In genomic region chr12:76533377-76534222, GRCm38 (mm10) we compare ENCODE assay signal across 8 mouse cellular contexts. TPM values are rescaled to one million over a fixed set of nuclear protein-coding genes. Genes with fewer than 3 reads are reported as not detected.
DNase-seq lines count a peak whose midpoint lies in the region; ATAC-seq and TF ChIP-seq lines count a peak whose summit lies in the region.

No protein-coding gene starts in this region.

- H3K9ac ChIP-seq in liver, embryonic 14.5 days (replicated peaks): peak overlapping the region; percentile 39

- WGBS in liver, embryonic 14.5 days (ENCODE audit: insufficient replicate concordance): under 1% methylated on average over 72 of the region's 74 CpGs

- no peak for DNase-seq in frontal cortex, postnatal 25 days (ENCODE audit: low spot score in 2 of 2)
- DNase-seq in heart, adult 18-20 months: peak; percentile 89 to 90
- peak; percentile 62 for DNase-seq in kidney, adult 11 months
- DNase-seq in liver, embryonic 14.5 days (ENCODE audit: low read depth in 3 of 3, low spot score in 3 of 3): no peak
- DNase-seq in natural killer cell, adult 2 months (ENCODE audit: low spot score in 2 of 2): peak; percentile 47 to 58

- TF ChIP-seq EP300 in liver, embryonic 14.5 days (IDR thresholded peaks at IDR 0.05; ENCODE audit: low read depth): no peak

- ATAC-seq in frontal cortex, adult (ENCODE audit: low TSS enrichment): peak; percentile 23
- peak; percentile 74 for ATAC-seq in liver, embryonic 14.5 days (ENCODE audit: insufficient read depth)

- H3K36me3 ChIP-seq in liver, embryonic 14.5 days (replicated peaks; ENCODE audit: control insufficient read depth, insufficient read depth, low read depth): no peaks in the 10 kb centered on the region
- no peaks in the 10 kb centered on the region for H3K36me3 ChIP-seq in testis, adult 2 months (ENCODE audit: control insufficient read depth, insufficient read depth, low read length)

- H3K4me1 ChIP-seq in cortical plate, adult 2 months (ENCODE audit: control insufficient read depth, insufficient read depth, low read length): no peaks in the 10 kb centered on the region
- H3K4me1 ChIP-seq in liver, embryonic 14.5 days (replicated peaks; ENCODE audit: control insufficient read depth in 2 of 2, insufficient read depth in 2 of 2, low read length in 1 of 2): peaks cover 2 to 12% of the 10 kb centered on the region in 2 experiments; a peak in 2 of 4 replicates
- H3K4me1 ChIP-seq in testis, adult 2 months (ENCODE audit: control insufficient read depth, insufficient read depth, low read length): peaks cover 4% of the 10 kb centered on the region

- no peak for TF ChIP-seq CTCF in cortical plate, adult 2 months (IDR thresholded peaks at IDR 0.05; ENCODE audit: extremely low read depth, insufficient read depth, low read length)
- no peak for TF ChIP-seq CTCF in liver, embryonic 14.5 days (IDR thresholded peaks at IDR 0.05; ENCODE audit: low read depth)
- TF ChIP-seq CTCF in testis, adult 2 months (IDR thresholded peaks at IDR 0.05; ENCODE audit: control insufficient read depth, insufficient read depth, insufficient replicate concordance, low read depth, low read length): no peak

- peak overlapping the region; percentile 25 for H3K4me3 ChIP-seq in cortical plate, adult 2 months (ENCODE audit: insufficient read depth, low read length)
- peak overlapping the region; percentile 54 to 59 for H3K4me3 ChIP-seq in liver, embryonic 14.5 days (ENCODE audit: insufficient read depth in 1 of 2, low read depth in 2 of 2, low read length in 2 of 2)
- H3K4me3 ChIP-seq in testis, adult 2 months (ENCODE audit: control insufficient read depth, low read depth, low read length): peak overlapping the region; percentile 83

- no peak for TF ChIP-seq POLR2A in cortical plate, adult 2 months (IDR thresholded peaks at IDR 0.05; ENCODE audit: extremely low read depth, insufficient read depth, low read length)
- 0 out of 2 replicates have a peak, but pooled peaks have one; percentile 25 for TF ChIP-seq POLR2A in testis, adult 2 months (IDR thresholded peaks at IDR 0.05; ENCODE audit: control insufficient read depth, low read depth, low read length)

- H3K9me3 ChIP-seq in liver, embryonic 14.5 days (ENCODE audit: control insufficient read depth, low read length): no peaks in the 10 kb centered on the region

- H3K27ac ChIP-seq in cortical plate, adult 2 months (ENCODE audit: insufficient read depth, low read length): peak overlapping the region; percentile 59
- no peak overlapping the region; the same call in 1 of the 2 replicates for H3K27ac ChIP-seq in liver, embryonic 14.5 days
- peak overlapping the region; percentile 55 for H3K27ac ChIP-seq in testis, adult 2 months (ENCODE audit: control insufficient read depth, insufficient read depth, low read depth, low read length)

- H3K4me2 ChIP-seq in liver, embryonic 14.5 days (ENCODE audit: low read depth): peak overlapping the region; percentile 46

- peaks cover 57% of the 10 kb centered on the region for H3K27me3 ChIP-seq in liver, embryonic 14.5 days (ENCODE audit: control insufficient read depth, insufficient read depth, low read length)
- no peaks in the 10 kb centered on the region for H3K27me3 ChIP-seq in testis, adult 2 months (ENCODE audit: control insufficient read depth, insufficient read depth, low read length)

RNA-seq across cellular contexts. Expression of gene Plekhg3, which starts 2.9 kb away (rescaled TPM):
- polyA plus RNA-seq in cortical plate, adult 2 months (2012; rRNA removed): 16.0 and 19.0 TPM in 2 replicates
- total RNA-seq in heart, adult 18-20 months (2021): 10 to 100 TPM; 10.6 to 11.4 TPM
- polyA plus RNA-seq in liver, embryonic 14.5 days (2012; rRNA removed): 4.1 and 5.0 TPM in 2 replicates
- polyA plus RNA-seq in liver, embryonic 14.5 days (2014; fragmentation: Nextera tagmentation; extraction: Ambion mirVana): 1.4 and 2.3 TPM in 2 replicates
- 2.2 and 2.7 TPM in 2 replicates for polyA plus RNA-seq in testis, adult 2 months (2012; rRNA removed)

Comparison
In these comparisons a context has a peak if more than half of its experiments do, and no peak if none do; other contexts are left out.
1. DNase-seq: peak in heart, adult 18-20 months (2 of 2), kidney, adult 11 months (single experiment) and natural killer cell, adult 2 months (2 of 2); none in frontal cortex, postnatal 25 days (0 of 2) and liver, embryonic 14.5 days (0 of 3).
2. H3K4me3 ChIP-seq: peak in every context shown above with its lines; median percentile 83 in testis, adult 2 months; 56 in liver, embryonic 14.5 days; 25 in cortical plate, adult 2 months.